Mouse (Mus musculus): ENCODE results near the gene Phf20. TPM values are rescaled to one million over a fixed set of nuclear protein-coding genes. Genes with fewer than 3 reads are reported as not detected.

Gene Phf20
- polyA plus RNA-seq, 1 experiment, result 29.2 TPM

GRCm38 (mm10) chr2:156285161-156285560 lies 88.9 kb downstream of the Phf20 start:
- Histone ChIP-seq H3K4me3 (ENCODE audit: insufficient read depth, low read length) (no peak overlapping the region), H3K27ac (ENCODE audit: insufficient read depth, low read length) (no peak overlapping the region), H3K4me1 (ENCODE audit: control insufficient read depth, insufficient read depth, low read length) (0 out of 2 replicates have a peak, but pooled peaks cover 1% of the 10 kb centered on the region)
- TF ChIP-seq POLR2A (IDR thresholded peaks at IDR 0.05; ENCODE audit: extremely low read depth, insufficient read depth, low read length) (no peak), CTCF (IDR thresholded peaks at IDR 0.05; ENCODE audit: extremely low read depth, insufficient read depth, low read length) (no peak)

- no peak for TF ChIP-seq POLR2A (IDR thresholded peaks at IDR 0.05; ENCODE audit: extremely low read depth, insufficient read depth, low read length)
- TF ChIP-seq CTCF (IDR thresholded peaks at IDR 0.05; ENCODE audit: extremely low read depth, insufficient read depth, low read length), result no peak
- H3K27ac ChIP-seq (ENCODE audit: insufficient read depth, low read length), result no peak overlapping the region
- H3K4me1 ChIP-seq (ENCODE audit: control insufficient read depth, insufficient read depth, low read length), result 0 out of 2 replicates have a peak, but pooled peaks cover 1% of the 10 kb centered on the region
- no peak overlapping the region for H3K4me3 ChIP-seq (ENCODE audit: insufficient read depth, low read length)
Observed at GRCm38 (mm10) chr2:156286733-156287132, 90.5 kb downstream of the Phf20 start.

GRCm38 (mm10) chr2:156288222-156288621 lies 92.0 kb downstream of the Phf20 start:
- Histone ChIP-seq H3K27ac (ENCODE audit: insufficient read depth, low read length) (no peak overlapping the region), H3K4me1 (ENCODE audit: control insufficient read depth, insufficient read depth, low read length) (0 out of 2 replicates have a peak, but pooled peaks cover 1% of the 10 kb centered on the region), H3K4me3 (ENCODE audit: insufficient read depth, low read length) (no peak overlapping the region)
- no peak for TF ChIP-seq POLR2A (IDR thresholded peaks at IDR 0.05; ENCODE audit: extremely low read depth, insufficient read depth, low read length)
- no peak for TF ChIP-seq CTCF (IDR thresholded peaks at IDR 0.05; ENCODE audit: extremely low read depth, insufficient read depth, low read length)

GRCm38 (mm10) chr2:156289552-156290160 lies 93.4 kb downstream of the Phf20 start:
- Histone ChIP-seq H3K27ac (ENCODE audit: insufficient read depth, low read length) (0 out of 2 replicates have a peak overlapping the region, but pooled peaks have one; percentile 21), H3K4me3 (ENCODE audit: insufficient read depth, low read length) (no peak overlapping the region), H3K4me1 (ENCODE audit: control insufficient read depth, insufficient read depth, low read length) (0 out of 2 replicates have a peak, but pooled peaks cover 1% of the 10 kb centered on the region)
- TF ChIP-seq CTCF (IDR thresholded peaks at IDR 0.05; ENCODE audit: extremely low read depth, insufficient read depth, low read length) (no peak), POLR2A (IDR thresholded peaks at IDR 0.05; ENCODE audit: extremely low read depth, insufficient read depth, low read length) (no peak)

GRCm38 (mm10) chr2:156291998-156292397 lies 95.7 kb downstream of the Phf20 start:
- no peak overlapping the region for H3K4me3 ChIP-seq (ENCODE audit: insufficient read depth, low read length)
- no peak for TF ChIP-seq CTCF (IDR thresholded peaks at IDR 0.05; ENCODE audit: extremely low read depth, insufficient read depth, low read length)
- no peak for TF ChIP-seq POLR2A (IDR thresholded peaks at IDR 0.05; ENCODE audit: extremely low read depth, insufficient read depth, low read length)
- H3K4me1 ChIP-seq (ENCODE audit: control insufficient read depth, insufficient read depth, low read length), result 0 out of 2 replicates have a peak, but pooled peaks cover 1% of the 10 kb centered on the region
- no peak overlapping the region for H3K27ac ChIP-seq (ENCODE audit: insufficient read depth, low read length)

GRCm38 (mm10) chr2:156295601-156296063 lies 99.4 kb downstream of the Phf20 start:
- TF ChIP-seq POLR2A (IDR thresholded peaks at IDR 0.05; ENCODE audit: extremely low read depth, insufficient read depth, low read length) (no peak), CTCF (IDR thresholded peaks at IDR 0.05; ENCODE audit: extremely low read depth, insufficient read depth, low read length) (no peak)
- Histone ChIP-seq H3K4me3 (ENCODE audit: insufficient read depth, low read length) (no peak overlapping the region), H3K27ac (ENCODE audit: insufficient read depth, low read length) (no peak overlapping the region), H3K4me1 (ENCODE audit: control insufficient read depth, insufficient read depth, low read length) (peaks cover 5% of the 10 kb centered on the region; the same call in 1 of the 2 replicates)

- H3K4me1 ChIP-seq (ENCODE audit: control insufficient read depth, insufficient read depth, low read length), result peaks cover 5% of the 10 kb centered on the region; the same call in 1 of the 2 replicates
- no peak for TF ChIP-seq POLR2A (IDR thresholded peaks at IDR 0.05; ENCODE audit: extremely low read depth, insufficient read depth, low read length)
- no peak for TF ChIP-seq CTCF (IDR thresholded peaks at IDR 0.05; ENCODE audit: extremely low read depth, insufficient read depth, low read length)
- H3K27ac ChIP-seq (ENCODE audit: insufficient read depth, low read length), result no peak overlapping the region
- H3K4me3 ChIP-seq (ENCODE audit: insufficient read depth, low read length), result no peak overlapping the region
Observed at GRCm38 (mm10) chr2:156296190-156296589, 99.9 kb downstream of the Phf20 start.

- no peak for TF ChIP-seq CTCF (IDR thresholded peaks at IDR 0.05; ENCODE audit: extremely low read depth, insufficient read depth, low read length)
- TF ChIP-seq POLR2A (IDR thresholded peaks at IDR 0.05; ENCODE audit: extremely low read depth, insufficient read depth, low read length), result no peak
- Histone ChIP-seq H3K27ac (ENCODE audit: insufficient read depth, low read length) (0 out of 2 replicates have a peak overlapping the region, but pooled peaks have one; percentile 49), H3K4me1 (ENCODE audit: control insufficient read depth, insufficient read depth, low read length) (peaks cover 5% of the 10 kb centered on the region; the same call in 1 of the 2 replicates), H3K4me3 (ENCODE audit: insufficient read depth, low read length) (no peak overlapping the region)
Observed at GRCm38 (mm10) chr2:156297653-156298052, 101.4 kb downstream of the Phf20 start.

GRCm38 (mm10) chr2:156298458-156298857 lies 102.2 kb downstream of the Phf20 start:
- no peak overlapping the region for H3K4me3 ChIP-seq (ENCODE audit: insufficient read depth, low read length)
- H3K4me1 ChIP-seq (ENCODE audit: control insufficient read depth, insufficient read depth, low read length), result peaks cover 5% of the 10 kb centered on the region; the same call in 1 of the 2 replicates
- TF ChIP-seq CTCF (IDR thresholded peaks at IDR 0.05; ENCODE audit: extremely low read depth, insufficient read depth, low read length) (no peak), POLR2A (IDR thresholded peaks at IDR 0.05; ENCODE audit: extremely low read depth, insufficient read depth, low read length) (no peak)
- H3K27ac ChIP-seq (ENCODE audit: insufficient read depth, low read length), result 0 out of 2 replicates have a peak overlapping the region, but pooled peaks have one; percentile 49

GRCm38 (mm10) chr2:156302063-156302462 lies 105.8 kb downstream of the Phf20 start:
- no peak overlapping the region for H3K4me3 ChIP-seq (ENCODE audit: insufficient read depth, low read length)
- TF ChIP-seq CTCF (IDR thresholded peaks at IDR 0.05; ENCODE audit: extremely low read depth, insufficient read depth, low read length) (no peak), POLR2A (IDR thresholded peaks at IDR 0.05; ENCODE audit: extremely low read depth, insufficient read depth, low read length) (no peak)
- peaks cover 5% of the 10 kb centered on the region; the same call in 1 of the 2 replicates for H3K4me1 ChIP-seq (ENCODE audit: control insufficient read depth, insufficient read depth, low read length)
- H3K27ac ChIP-seq (ENCODE audit: insufficient read depth, low read length), result no peak overlapping the region
